Mouse (Mus musculus) stomach, embryonic 15.5 days (tissue): ENCODE results near the gene Ppa1. TPM values are rescaled to one million over a fixed set of nuclear protein-coding genes. Genes with fewer than 3 reads are reported as not detected.

ENCODE experiments used
- ATAC-seq: fragments of 200-750 bp; cut with Nextera tagmentation; 2 replicates; pipeline ENCODE4 v1.8.0; 2017; ENCODE audit warnings: low read depth, moderate number of reproducible peaks, moderate TSS enrichment; ENCODE audit not compliant: insufficient read depth, low FRiP score
- H3K27ac ChIP-seq: fragments of 300-500 bp; sonication (generic); 2 replicates; pipeline ENCODE4 v1.5.1; 2015; ENCODE audit warnings: mild to moderate bottlenecking, inconsistent platforms
- H3K27me3 ChIP-seq: fragments of 300-500 bp; sonication (generic); replicated peaks from 2 replicates; pipeline ENCODE4 v1.6.1; 2015; ENCODE audit warnings: inconsistent platforms
- H3K36me3 ChIP-seq: fragments of 300-500 bp; sonication (generic); 2 replicates; pipeline ENCODE4 v1.6.1; 2015; ENCODE audit warnings: inconsistent platforms
- H3K4me1 ChIP-seq: fragments of 300-500 bp; sonication (generic); 2 replicates; pipeline ENCODE4 v1.6.1; 2015; ENCODE audit warnings: inconsistent platforms
- H3K4me2 ChIP-seq: fragments of 300-500 bp; sonication (generic); 2 replicates; pipeline ENCODE4 v1.6.1; 2015; ENCODE audit warnings: mild to moderate bottlenecking, inconsistent platforms
- H3K4me3 ChIP-seq: fragments of 300-500 bp; sonication (generic); replicated peaks from 2 replicates; pipeline ENCODE4 v1.5.1; 2015; ENCODE audit warnings: inconsistent platforms
- H3K9ac ChIP-seq: fragments of 300-500 bp; sonication (generic); 2 replicates; pipeline ENCODE4 v1.6.1; 2015; ENCODE audit warnings: inconsistent platforms
- H3K9me3 ChIP-seq: fragments of 300-500 bp; sonication (generic); 2 replicates; pipeline ENCODE4 v1.6.1; 2016; ENCODE audit warnings: inconsistent platforms
- WGBS: fragments of 180-500 bp; shearing (Covaris S2); methylation state at CpG from one replicate; pipeline ENCODE4 v1.1.7; 2015; 5-methylcytosine and 5-hydroxymethylcytosine counted together
- polyA plus RNA-seq: library from polyadenylated mRNA; unstranded; fragments of >200 nt; fragmentation: Nextera tagmentation; extraction: Ambion mirVana; gene quantifications from 2 replicates; pipeline ENCODE4 v1.2.1, GENCODE M21; 2015

The Ppa1 gene
- polyA plus RNA-seq, 1 experiment from 2014 or later, result 181 TPM

DNA sequence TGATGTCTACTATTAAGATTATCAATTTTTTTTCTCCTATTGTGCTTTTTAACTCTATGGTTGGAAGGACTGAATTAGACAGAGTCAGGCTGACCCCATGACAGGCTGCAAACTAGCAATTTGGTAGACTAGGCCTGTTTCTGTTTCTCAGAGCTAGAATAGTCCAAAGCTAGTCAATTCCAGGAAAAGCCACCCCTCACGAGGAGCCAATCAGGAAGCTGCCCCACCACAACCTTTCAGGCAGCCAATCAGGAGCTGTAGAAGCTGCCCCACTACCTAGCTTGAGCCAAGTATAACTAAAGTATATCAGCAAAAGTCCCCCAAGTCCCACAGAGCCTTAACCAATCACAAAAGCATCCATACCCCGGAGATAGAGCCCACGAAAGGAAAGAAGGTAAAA lies 27.6 kb downstream of the Ppa1 start:
- Histone ChIP-seq H3K27me3 (no peaks in the 10 kb centered on the region), H3K9ac (no peak overlapping the region), H3K4me2 (no peak overlapping the region), H3K9me3 (no peaks in the 10 kb centered on the region), H3K4me3 (no peak overlapping the region), H3K4me1 (peaks cover 6% of the 10 kb centered on the region; the same call in 1 of the 2 replicates), H3K27ac (no peak overlapping the region), H3K36me3 (peaks cover 9% of the 10 kb centered on the region)
- no peak for ATAC-seq
- 85% methylated on average over 3 of the region's 3 CpGs for WGBS

DNA sequence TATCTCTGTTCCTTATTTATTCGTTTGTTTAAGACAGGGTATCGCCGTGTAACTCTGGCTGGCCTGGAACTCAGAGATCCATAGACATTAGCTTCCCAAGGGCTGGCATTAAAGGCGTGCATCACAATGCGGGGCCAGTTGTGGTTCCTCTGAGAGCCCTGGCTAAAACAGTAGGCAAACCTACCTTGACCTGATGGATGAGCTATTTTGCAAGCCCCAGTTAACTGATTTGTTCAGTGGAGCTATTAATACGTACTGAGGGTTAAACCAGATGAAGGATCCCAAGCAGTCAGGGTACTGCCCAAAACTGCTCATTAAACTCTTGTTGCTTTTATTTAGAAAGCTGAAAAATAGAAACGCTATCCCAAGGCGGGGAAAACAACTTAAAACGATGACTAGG lies 31.2 kb downstream of the Ppa1 start:
- no peaks in the 10 kb centered on the region for H3K27me3 ChIP-seq
- no peaks in the 10 kb centered on the region for H3K9me3 ChIP-seq
- H3K27ac ChIP-seq, result peak overlapping the region; percentile 77
- ATAC-seq, result peak; percentile 4; the same call in 1 of the 2 replicates
- 31% methylated on average over 9 of the region's 9 CpGs for WGBS
- H3K36me3 ChIP-seq, result peaks cover 3% of the 10 kb centered on the region; the same call in 1 of the 2 replicates
- H3K4me1 ChIP-seq, result peaks cover 10% of the 10 kb centered on the region
- H3K9ac ChIP-seq, result peak overlapping the region; percentile 49
- H3K4me3 ChIP-seq, result peak overlapping the region; percentile 89
- peak overlapping the region; percentile 62 for H3K4me2 ChIP-seq

DNA sequence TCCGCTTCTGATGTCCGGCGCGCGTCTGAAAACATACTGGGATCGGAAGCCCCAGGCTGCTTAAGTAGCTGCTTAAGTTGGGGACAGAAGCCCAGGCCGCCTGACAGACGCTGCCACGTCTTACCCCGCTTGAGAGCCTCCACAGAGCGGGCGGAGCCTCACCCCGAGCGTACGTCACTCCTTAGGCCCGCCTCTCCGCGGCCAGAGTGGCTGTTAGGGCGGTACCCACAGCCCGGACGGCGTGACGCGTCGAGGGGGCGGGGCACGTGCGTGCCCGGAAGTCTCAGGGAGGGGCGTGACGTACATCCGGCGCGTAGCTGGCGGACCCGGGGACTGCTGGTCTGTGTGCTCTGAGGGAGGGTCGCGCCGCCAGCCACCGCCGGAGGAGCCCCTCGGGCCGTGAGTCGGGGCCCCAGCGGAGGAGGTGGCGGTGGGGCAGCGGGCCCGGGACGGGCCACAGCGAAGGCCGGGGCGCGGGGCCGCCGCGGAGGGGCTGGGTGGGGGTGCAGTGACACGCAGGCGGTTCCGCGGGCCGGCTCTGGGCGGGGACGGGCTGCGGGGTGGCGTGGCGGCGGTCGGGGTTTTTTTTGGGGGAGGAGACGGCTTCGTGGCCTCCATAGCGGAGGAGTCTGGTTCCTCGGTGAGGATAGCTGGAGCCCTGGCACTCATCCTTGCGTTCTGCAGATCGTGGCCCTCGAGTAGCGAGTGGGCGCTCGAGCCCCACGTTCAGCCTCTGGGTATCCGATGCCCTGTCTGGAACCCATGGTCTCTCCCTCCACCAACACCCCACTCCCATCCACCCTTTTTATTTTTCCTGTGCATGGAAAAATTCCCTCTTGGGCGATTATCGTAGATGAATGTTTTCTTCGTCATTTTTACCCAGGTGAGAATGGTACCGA lies 31.9 kb downstream of the Ppa1 start, which contains the start of gene Sar1a:
Gene Sar1a, plus strand, starts transcription at position 285 of the 899 bp plus-strand sequence.
- WGBS, result under 1% methylated on average over 84 of the region's 84 CpGs
- no peaks in the 10 kb centered on the region for H3K9me3 ChIP-seq

DNA sequence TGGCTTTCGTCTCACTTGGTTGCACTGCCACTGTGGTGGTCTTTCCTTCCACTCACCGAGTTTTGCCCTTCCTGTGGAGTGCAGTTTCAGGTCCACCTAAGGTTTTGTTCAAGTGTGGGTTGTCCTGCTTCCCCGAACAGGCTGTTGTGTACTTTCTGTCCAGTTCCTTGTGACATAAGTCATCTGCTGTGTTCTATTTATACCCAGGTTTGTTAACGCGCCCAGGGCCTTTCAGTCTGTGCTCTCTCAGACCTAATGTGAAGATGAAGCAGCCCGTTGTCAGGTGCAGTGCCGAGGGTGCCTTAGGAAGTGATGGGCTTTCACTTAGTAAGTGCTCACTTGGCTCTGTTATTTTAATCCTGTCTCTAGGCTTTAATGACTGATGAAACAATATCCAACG lies 41.1 kb downstream of the Ppa1 start:
- Histone ChIP-seq H3K9me3 (no peaks in the 10 kb centered on the region), H3K36me3 (peaks cover 66% of the 10 kb centered on the region), H3K4me1 (no peaks in the 10 kb centered on the region), H3K4me3 (no peak overlapping the region), H3K27ac (no peak overlapping the region), H3K9ac (no peak overlapping the region), H3K4me2 (no peak overlapping the region), H3K27me3 (no peaks in the 10 kb centered on the region)
- no peak for ATAC-seq
- 81% methylated on average over 8 of the region's 8 CpGs for WGBS

More for the DNA sequence above, 31.9 kb downstream of the Ppa1 start, which contains the start of gene Sar1a:
- H3K4me1 ChIP-seq, result peaks cover 10% of the 10 kb centered on the region
- H3K36me3 ChIP-seq, result peaks cover 4% of the 10 kb centered on the region; the same call in 1 of the 2 replicates
- H3K4me3 ChIP-seq, result peak within 1 kb of the TSS; percentile 89
- H3K27ac ChIP-seq, result peak within 1 kb of the TSS; percentile 82
- peak; percentile 100 for ATAC-seq
- H3K4me2 ChIP-seq, result peak within 1 kb of the TSS; percentile 75
- peak within 1 kb of the TSS; percentile 84 for H3K9ac ChIP-seq
- H3K27me3 ChIP-seq, result no peaks in the 10 kb centered on the region

DNA sequence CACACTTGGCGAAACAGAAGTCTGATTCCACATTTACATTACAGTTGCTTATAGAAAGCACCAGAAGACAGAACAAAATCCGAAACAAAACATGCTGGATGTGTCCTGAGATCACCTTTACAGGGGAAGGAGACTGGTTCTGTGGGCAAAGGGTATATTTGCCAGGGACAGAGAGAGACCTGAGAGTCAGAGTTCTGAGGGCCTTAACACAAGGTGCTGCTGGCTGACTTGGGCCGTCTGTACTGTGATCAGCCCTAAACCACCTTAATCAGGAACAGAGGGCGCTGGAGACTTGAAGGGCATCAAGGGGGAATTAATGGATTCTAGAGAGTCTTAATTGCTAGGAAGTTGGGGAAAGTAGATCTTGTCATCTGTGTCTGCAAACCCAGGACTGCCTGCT lies 45.2 kb downstream of the Ppa1 start:
- no peak overlapping the region for H3K27ac ChIP-seq
- 76% methylated on average over 4 of the region's 4 CpGs for WGBS

DNA sequence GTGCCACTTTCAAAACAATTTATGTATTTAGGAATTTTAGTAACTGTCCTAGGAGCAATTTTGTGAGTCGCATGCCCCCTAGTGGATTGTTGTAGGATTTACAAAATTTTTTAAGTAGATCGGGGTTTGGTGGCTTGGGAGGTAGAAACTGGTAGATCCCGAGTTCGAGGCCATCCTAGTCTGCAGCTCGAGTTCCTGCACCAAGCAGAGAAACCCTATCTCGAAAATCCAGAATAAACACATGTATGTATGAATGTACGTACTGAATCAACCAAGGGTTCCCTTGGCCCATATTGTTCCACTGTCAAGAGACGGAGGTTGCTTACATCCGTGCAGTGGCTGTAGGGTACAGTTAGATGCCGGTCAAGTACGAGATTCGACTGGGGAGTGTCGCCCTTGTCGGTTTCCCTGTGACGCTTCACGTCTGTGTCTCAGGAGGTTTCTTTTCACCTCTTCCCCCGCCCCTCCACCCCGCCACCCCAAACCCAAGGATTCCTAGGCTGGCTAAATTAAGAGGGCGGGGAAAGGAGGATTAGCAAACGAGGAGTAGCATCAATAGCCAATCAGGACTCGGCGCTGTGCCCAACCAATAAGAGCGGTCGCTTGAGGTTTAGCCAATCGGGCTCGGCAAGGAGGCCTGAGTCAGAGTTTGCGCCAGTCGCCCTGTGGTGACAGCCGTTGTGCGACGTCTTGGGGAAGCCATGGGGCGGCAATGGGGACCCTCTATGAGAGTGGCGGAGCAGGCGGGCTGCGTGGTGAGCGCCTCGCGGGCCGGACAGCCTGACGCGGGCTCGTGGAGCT lies 46.7 kb downstream of the Ppa1 start, which contains the start of gene Tysnd1:
Gene Tysnd1, plus strand, starts transcription at position 645 of the 801 bp plus-strand sequence.
- H3K4me2 ChIP-seq, result peak within 1 kb of the TSS; percentile 99
- H3K27ac ChIP-seq, result peak within 1 kb of the TSS; percentile 62; the same call in 1 of the 2 replicates
- H3K4me3 ChIP-seq, result peak within 1 kb of the TSS; percentile 71
- H3K9me3 ChIP-seq, result no peaks in the 10 kb centered on the region
- no peaks in the 10 kb centered on the region for H3K27me3 ChIP-seq
- ATAC-seq, result peak; percentile 96
- peaks cover 16% of the 10 kb centered on the region for H3K4me1 ChIP-seq
- peak within 1 kb of the TSS; percentile 71 for H3K9ac ChIP-seq
- under 1% methylated on average over 41 of the region's 42 CpGs for WGBS
- H3K36me3 ChIP-seq, result peaks cover 28% of the 10 kb centered on the region

More for the DNA sequence above, 45.2 kb downstream of the Ppa1 start:
- no peaks in the 10 kb centered on the region for H3K27me3 ChIP-seq
- peaks cover 16% of the 10 kb centered on the region for H3K4me1 ChIP-seq
- ATAC-seq, result no peak
- no peaks in the 10 kb centered on the region for H3K9me3 ChIP-seq
- no peak overlapping the region for H3K9ac ChIP-seq
- no peak overlapping the region for H3K4me2 ChIP-seq
- no peak overlapping the region for H3K4me3 ChIP-seq
- H3K36me3 ChIP-seq, result peaks cover 41% of the 10 kb centered on the region

DNA sequence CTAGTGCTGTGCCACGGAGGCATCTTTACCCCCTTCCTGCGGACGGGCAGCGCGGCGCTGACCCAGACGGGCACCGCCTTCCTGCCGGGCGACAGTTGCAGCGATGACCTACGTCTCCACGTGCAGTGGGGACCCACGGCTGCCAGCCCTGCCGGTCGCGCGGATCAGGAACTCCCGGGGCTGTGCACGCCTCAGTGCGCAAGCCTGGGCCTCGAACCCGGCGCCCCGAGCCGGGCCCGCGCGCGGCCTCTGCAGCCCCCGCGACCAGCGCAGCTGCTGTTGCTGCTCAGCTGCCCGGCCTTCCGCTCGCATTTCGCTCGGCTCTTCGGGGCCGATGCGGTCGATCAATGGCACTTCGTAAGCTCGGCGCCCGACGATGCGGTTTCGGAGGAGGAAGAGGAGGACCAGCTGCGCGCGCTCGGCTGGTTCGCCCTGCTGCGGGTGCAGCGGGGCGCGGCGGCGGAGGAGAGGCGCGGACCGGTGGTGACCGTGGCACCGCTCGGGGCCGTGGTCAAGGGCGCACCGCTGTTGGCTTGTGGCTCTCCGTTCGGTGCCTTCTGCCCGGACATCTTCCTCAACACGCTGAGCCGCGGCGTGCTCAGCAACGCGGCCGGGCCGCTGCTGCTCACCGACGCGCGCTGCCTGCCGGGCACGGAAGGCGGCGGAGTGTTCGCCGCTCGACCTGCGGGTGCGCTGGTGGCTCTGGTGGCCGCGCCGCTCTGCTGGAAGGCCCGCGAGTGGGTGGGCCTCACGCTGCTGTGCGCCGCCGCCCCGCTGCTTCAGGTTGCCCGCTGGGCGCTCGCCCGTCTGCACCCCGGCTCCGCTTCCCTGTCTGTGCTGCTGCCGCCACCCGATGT lies 47.6 kb downstream of the Ppa1 start:
- Histone ChIP-seq H3K4me2 (peak overlapping the region; percentile 99), H3K4me3 (peak overlapping the region; percentile 71), H3K9ac (peak overlapping the region; percentile 71), H3K9me3 (no peaks in the 10 kb centered on the region), H3K36me3 (peaks cover 20% of the 10 kb centered on the region), H3K27ac (peak overlapping the region; percentile 13; the same call in 1 of the 2 replicates), H3K27me3 (no peaks in the 10 kb centered on the region), H3K4me1 (peaks cover 16% of the 10 kb centered on the region)
- WGBS, result under 1% methylated on average over 105 of the region's 111 CpGs
- peak; percentile 19; the same call in 1 of the 2 replicates for ATAC-seq

DNA sequence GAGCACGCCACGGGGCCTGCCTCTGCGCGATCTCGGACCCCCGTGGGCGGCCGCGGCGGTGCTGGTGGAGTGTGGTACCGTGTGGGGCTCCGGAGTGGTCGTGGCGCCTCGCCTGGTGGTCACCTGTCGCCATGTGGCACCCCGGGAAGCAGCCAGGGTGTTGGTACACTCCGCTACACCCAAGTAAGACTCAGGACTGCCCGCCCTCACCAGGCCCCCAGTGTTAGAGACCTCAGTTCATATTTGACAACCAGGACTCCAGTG lies 48.1 kb downstream of the Ppa1 start:
- Histone ChIP-seq H3K4me1 (peaks cover 16% of the 10 kb centered on the region), H3K27ac (no peak overlapping the region), H3K36me3 (peaks cover 14% of the 10 kb centered on the region), H3K27me3 (no peaks in the 10 kb centered on the region), H3K9me3 (no peaks in the 10 kb centered on the region), H3K4me3 (peak overlapping the region; percentile 71), H3K9ac (peak overlapping the region; percentile 71), H3K4me2 (peak overlapping the region; percentile 99)
- 13% methylated on average over 19 of the region's 19 CpGs for WGBS
- ATAC-seq, result no peak

DNA sequence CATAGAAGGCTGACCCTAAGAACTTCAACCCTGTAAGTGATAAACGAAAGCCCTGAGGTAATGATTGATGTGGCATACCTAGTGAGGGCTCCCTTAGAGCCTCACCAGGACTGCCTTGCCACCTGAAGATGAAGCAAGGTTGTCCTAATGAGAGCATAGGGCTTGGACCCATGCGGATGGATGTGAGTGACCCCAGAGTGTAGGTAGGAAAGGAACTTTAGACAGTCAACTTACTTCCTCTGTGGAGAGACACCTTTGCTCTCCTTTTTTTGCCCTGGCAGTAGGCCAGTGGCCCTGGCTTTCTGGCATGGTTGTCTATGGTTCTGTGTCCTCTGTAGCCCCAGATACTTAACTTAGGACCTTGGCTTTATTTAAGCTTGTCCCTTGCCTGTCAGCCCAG lies 48.7 kb downstream of the Ppa1 start:
- peak overlapping the region; percentile 71 for H3K9ac ChIP-seq
- H3K27me3 ChIP-seq, result no peaks in the 10 kb centered on the region
- 71% methylated on average over 2 of the region's 2 CpGs for WGBS
- H3K4me3 ChIP-seq, result peak overlapping the region; percentile 71
- peaks cover 11% of the 10 kb centered on the region for H3K36me3 ChIP-seq
- H3K9me3 ChIP-seq, result no peaks in the 10 kb centered on the region
- peak overlapping the region; percentile 99 for H3K4me2 ChIP-seq
- no peak for ATAC-seq
- H3K4me1 ChIP-seq, result peaks cover 16% of the 10 kb centered on the region
- no peak overlapping the region for H3K27ac ChIP-seq

DNA sequence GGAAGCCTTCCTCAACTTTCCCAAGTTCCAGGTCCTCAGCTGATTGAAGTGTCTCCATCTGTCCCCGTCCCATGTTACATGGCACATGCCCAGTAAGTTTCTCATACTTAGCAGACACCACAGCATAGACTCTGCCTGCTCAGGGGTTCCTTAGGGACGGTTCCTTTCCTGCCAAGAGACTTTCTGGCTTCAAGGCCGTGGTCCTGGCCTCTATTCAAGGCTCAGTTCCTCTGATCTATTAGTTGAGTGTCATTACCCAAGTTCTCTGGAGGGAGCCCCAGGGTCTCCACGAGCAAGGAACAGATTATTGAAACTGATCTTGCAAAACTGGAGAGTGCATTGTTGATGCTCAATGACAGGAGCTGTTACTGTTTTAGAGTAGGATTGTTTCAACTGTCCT lies 56.3 kb downstream of the Ppa1 start:
- H3K4me1 ChIP-seq, result no peaks in the 10 kb centered on the region
- H3K27me3 ChIP-seq, result no peaks in the 10 kb centered on the region
- 78% methylated on average over 4 of the region's 4 CpGs for WGBS
- no peak overlapping the region for H3K4me2 ChIP-seq
- H3K36me3 ChIP-seq, result peaks cover 19% of the 10 kb centered on the region
- H3K9me3 ChIP-seq, result no peaks in the 10 kb centered on the region
- no peak overlapping the region for H3K27ac ChIP-seq
- ATAC-seq, result no peak
- H3K4me3 ChIP-seq, result no peak overlapping the region
- H3K9ac ChIP-seq, result no peak overlapping the region
